In the genomic region with DNA sequence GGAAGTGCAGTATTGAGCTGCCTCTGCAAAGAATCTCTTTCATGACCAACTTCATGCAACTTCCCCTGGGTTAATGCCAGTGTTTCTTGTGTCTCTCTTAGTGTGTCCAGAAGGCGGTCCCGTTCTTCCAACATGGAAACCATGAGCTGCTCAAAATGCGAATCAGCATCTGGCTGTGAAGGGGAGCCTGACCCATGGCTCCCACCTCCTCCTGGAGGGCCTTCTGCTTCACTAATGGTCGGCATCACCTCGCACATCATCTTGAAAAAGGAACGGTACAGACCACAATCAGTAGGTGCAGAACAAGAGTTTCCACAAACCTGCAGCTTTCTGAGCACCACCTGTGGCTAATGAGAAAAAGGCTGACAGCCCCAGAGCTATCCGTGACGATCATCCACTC, we compare ENCODE assay signal across 10 mouse cellular contexts. TPM values are rescaled to one million over a fixed set of nuclear protein-coding genes. Genes with fewer than 3 reads are reported as not detected.
DNase-seq lines count a peak whose midpoint lies in the region; ATAC-seq and TF ChIP-seq lines count a peak whose summit lies in the region.
"Had no signal": no experiment of that assay in that cellular context is flagged by ENCODE, and none has a peak within 500 bp of the region (broad histone marks: within the 10 kb centered on the region; RNA-seq: fewer than 3 reads in every experiment).

No protein-coding gene starts in this region.

- no peaks in the 10 kb centered on the region for H3K9me3 ChIP-seq in lung, postnatal 0 days (ENCODE audit: low read length)
- H3K9me3 ChIP-seq in limb, embryonic 13.5 days, result no peaks in the 10 kb centered on the region
- H3K9me3 ChIP-seq in stomach, embryonic 15.5 days, result no peaks in the 10 kb centered on the region

- peaks cover 12% of the 10 kb centered on the region for H3K4me1 ChIP-seq in lung, postnatal 0 days (ENCODE audit: insufficient read depth, low read depth, low read length)
- peaks cover 20% of the 10 kb centered on the region for H3K4me1 ChIP-seq in limb, embryonic 13.5 days
- H3K4me1 ChIP-seq in stomach, embryonic 15.5 days, result peaks cover 11% of the 10 kb centered on the region

- no peak for TF ChIP-seq CTCF in lung, postnatal 0 days (IDR thresholded peaks at IDR 0.05)

- ATAC-seq in lung, postnatal 0 days, result no peak
- no peak for ATAC-seq in limb, embryonic 13.5 days (ENCODE audit: low FRiP score, low read depth)
- no peak for ATAC-seq in stomach, embryonic 15.5 days (ENCODE audit: insufficient read depth, low FRiP score, low read depth)
- ATAC-seq in megakaryocyte-erythroid progenitor cell, adult 5-6 weeks (replicated peaks; ENCODE audit: low FRiP score, low TSS enrichment, poor library complexity, severe bottlenecking), result no peak

- peak overlapping the region; percentile 85; the same call in 1 of the 2 replicates for H3K4me2 ChIP-seq in lung, postnatal 0 days (replicated peaks; ENCODE audit: low read depth, low read length)
- peak overlapping the region; percentile 82 for H3K4me2 ChIP-seq in limb, embryonic 13.5 days (replicated peaks)
- H3K4me2 ChIP-seq in stomach, embryonic 15.5 days, result peak overlapping the region; percentile 75

- H3K36me3 ChIP-seq in lung, postnatal 0 days (ENCODE audit: insufficient read depth, low read length), result no peaks in the 10 kb centered on the region; the same call in 1 of the 2 replicates
- H3K36me3 ChIP-seq in limb, embryonic 13.5 days, result peaks cover 40% of the 10 kb centered on the region
- peaks cover 19% of the 10 kb centered on the region; the same call in 1 of the 2 replicates for H3K36me3 ChIP-seq in stomach, embryonic 15.5 days

- H3K27ac ChIP-seq in lung, postnatal 0 days (ENCODE audit: low read length), result no peak overlapping the region
- no peak overlapping the region for H3K27ac ChIP-seq in limb, embryonic 13.5 days
- no peak overlapping the region for H3K27ac ChIP-seq in stomach, embryonic 15.5 days

- H3K27me3 ChIP-seq in lung, postnatal 0 days (replicated peaks; ENCODE audit: insufficient read depth, low read length), result no peaks in the 10 kb centered on the region
- H3K27me3 ChIP-seq in limb, embryonic 13.5 days, result no peaks in the 10 kb centered on the region
- H3K27me3 ChIP-seq in stomach, embryonic 15.5 days (replicated peaks), result no peaks in the 10 kb centered on the region; the same call in 1 of the 2 replicates

- WGBS in lung, postnatal 0 days, result 83% methylated on average over 8 of the region's 8 CpGs
- WGBS in limb, embryonic 13.5 days, result 86% methylated on average over 8 of the region's 8 CpGs
- WGBS in stomach, embryonic 15.5 days, result 83% methylated on average over 8 of the region's 8 CpGs

- DNase-seq in cerebellum, adult 11-12 months, result peak; percentile 56
- no peak for DNase-seq in cerebellum, postnatal 25 days
- DNase-seq in lung, postnatal 0 days (ENCODE audit: low spot score), result no peak
- no peak for DNase-seq in lung, postnatal 36 days
- no peak for DNase-seq in thymus, postnatal 14 days
- DNase-seq: layer of hippocampus, postnatal 36 days; right cerebral cortex, postnatal 25 days had no signal

- TF ChIP-seq EP300 in lung, postnatal 0 days (IDR thresholded peaks at IDR 0.05), result no peak

- H3K4me3 ChIP-seq in lung, postnatal 0 days (ENCODE audit: low read depth, low read length), result no peak overlapping the region
- H3K4me3 ChIP-seq in limb, embryonic 13.5 days, result peak overlapping the region; percentile 97
- no peak overlapping the region; the same call in 1 of the 2 replicates for H3K4me3 ChIP-seq in stomach, embryonic 15.5 days (replicated peaks)

- H3K9ac ChIP-seq in lung, postnatal 0 days (replicated peaks; ENCODE audit: low read depth), result peak overlapping the region; percentile 95
- peak overlapping the region; percentile 97 for H3K9ac ChIP-seq in limb, embryonic 13.5 days
- peak overlapping the region; percentile 90 for H3K9ac ChIP-seq in stomach, embryonic 15.5 days

RNA-seq across cellular contexts. Expression of gene Ppfia1, which starts 1.3 kb away (rescaled TPM):
- polyA plus RNA-seq in lung, postnatal 0 days (2015; fragmentation: Nextera tagmentation; extraction: Ambion mirVana), result 19.7 and 22.0 TPM in 2 replicates
- 41.0 and 43.2 TPM in 2 replicates for polyA plus RNA-seq in limb, embryonic 13.5 days (2015; fragmentation: Nextera tagmentation; extraction: Ambion mirVana)
- 35.2 and 36.0 TPM in 2 replicates for polyA plus RNA-seq in stomach, embryonic 15.5 days (2015; fragmentation: Nextera tagmentation; extraction: Ambion mirVana)
- total RNA-seq in megakaryocyte-erythroid progenitor cell, adult 5-6 weeks (2014; fragmentation: Nextera tagmentation), result 69.2 and 98.4 TPM in 2 replicates
- 77.3 and 106 TPM in 2 replicates for total RNA-seq in megakaryocyte-erythroid progenitor cell, adult 5-6 weeks (2017)

RNA-seq across cellular contexts. Expression of gene Fadd, which starts 30.0 kb away (rescaled TPM):
- 7.4 and 8.1 TPM in 2 replicates for polyA plus RNA-seq in lung, postnatal 0 days (2015; fragmentation: Nextera tagmentation; extraction: Ambion mirVana)
- 9.6 and 10.6 TPM in 2 replicates for polyA plus RNA-seq in limb, embryonic 13.5 days (2015; fragmentation: Nextera tagmentation; extraction: Ambion mirVana)
- 11.7 TPM in 2 replicates for polyA plus RNA-seq in stomach, embryonic 15.5 days (2015; fragmentation: Nextera tagmentation; extraction: Ambion mirVana)
- 10.1 and 10.5 TPM in 2 replicates for total RNA-seq in megakaryocyte-erythroid progenitor cell, adult 5-6 weeks (2014; fragmentation: Nextera tagmentation)
- total RNA-seq in megakaryocyte-erythroid progenitor cell, adult 5-6 weeks (2017), result 5.3 and 9.2 TPM in 2 replicates
